Mouse (Mus musculus): ENCODE measurements at regions not wholly inside any gene's neighbourhood (a gene's known extent, or its start where the extent isn't known, plus 50 kb on each side); places are given as distances from the start of the nearest gene placed in this dataset.
A peak's percentile ranks its signal among the peaks of the same experiment; 100 is the strongest.

GRCm38 (mm10) chr8:116164190-116164988 lies 340.4 kb upstream of the Dynlrb2 start:
- no peak for ATAC-seq (ENCODE audit: insufficient number of reproducible peaks, insufficient read depth, low FRiP score, low TSS enrichment)

GRCm38 (mm10) chr8:116160932-116161331 lies 343.8 kb upstream of the Dynlrb2 start:
- H3K27me3 ChIP-seq: peaks cover 3% of the 10 kb centered on the region; the same call in 1 of the 2 replicates
- WGBS: 76% methylated on average over 5 of the region's 5 CpGs
- ATAC-seq (ENCODE audit: insufficient number of reproducible peaks, insufficient read depth, low FRiP score, low TSS enrichment): no peak
- H3K4me1 ChIP-seq: no peaks in the 10 kb centered on the region
- H3K27ac ChIP-seq: no peak overlapping the region
- no peak overlapping the region for H3K9ac ChIP-seq
- H3K4me3 ChIP-seq: no peak overlapping the region
- no peaks in the 10 kb centered on the region for H3K9me3 ChIP-seq
- H3K4me2 ChIP-seq (replicated peaks): no peak overlapping the region
- H3K36me3 ChIP-seq: no peaks in the 10 kb centered on the region

More at GRCm38 (mm10) chr8:116164190-116164988, 340.4 kb upstream of the Dynlrb2 start:
- no peaks in the 10 kb centered on the region for H3K36me3 ChIP-seq
- no peaks in the 10 kb centered on the region for H3K4me1 ChIP-seq
- H3K9ac ChIP-seq: no peak overlapping the region
- no peak overlapping the region for H3K4me2 ChIP-seq (replicated peaks)
- 50% methylated on average over 5 of the region's 5 CpGs for WGBS
- H3K9me3 ChIP-seq: no peaks in the 10 kb centered on the region
- H3K27me3 ChIP-seq: peaks cover 3% of the 10 kb centered on the region; the same call in 1 of the 2 replicates
- H3K4me3 ChIP-seq: no peak overlapping the region
- no peak overlapping the region for H3K27ac ChIP-seq

GRCm38 (mm10) chr8:116143687-116144573 lies 360.8 kb upstream of the Dynlrb2 start:
- Histone ChIP-seq H3K9ac (no peak overlapping the region), H3K4me3 (no peak overlapping the region), H3K4me1 (no peaks in the 10 kb centered on the region), H3K4me2 (replicated peaks) (no peak overlapping the region), H3K27me3 (no peaks in the 10 kb centered on the region), H3K27ac (no peak overlapping the region), H3K9me3 (0 out of 2 replicates have a peak, but pooled peaks cover 3% of the 10 kb centered on the region), H3K36me3 (no peaks in the 10 kb centered on the region)
- ATAC-seq (ENCODE audit: insufficient number of reproducible peaks, insufficient read depth, low FRiP score, low TSS enrichment): 0 out of 2 replicates have a peak, but pooled peaks have one; percentile 65
- 40% methylated on average over 13 of the region's 13 CpGs for WGBS

GRCm38 (mm10) chr8:116141363-116141762 lies 363.4 kb upstream of the Dynlrb2 start:
- ATAC-seq (ENCODE audit: insufficient number of reproducible peaks, insufficient read depth, low FRiP score, low TSS enrichment): no peak
- 84% methylated on average over 5 of the region's 5 CpGs for WGBS
- Histone ChIP-seq H3K4me3 (no peak overlapping the region), H3K4me1 (no peaks in the 10 kb centered on the region), H3K27me3 (no peaks in the 10 kb centered on the region), H3K9ac (no peak overlapping the region), H3K36me3 (no peaks in the 10 kb centered on the region), H3K9me3 (0 out of 2 replicates have a peak, but pooled peaks cover 3% of the 10 kb centered on the region), H3K4me2 (replicated peaks) (no peak overlapping the region), H3K27ac (no peak overlapping the region)

GRCm38 (mm10) chr8:116139934-116140333 lies 364.8 kb upstream of the Dynlrb2 start:
- Histone ChIP-seq H3K4me2 (replicated peaks) (no peak overlapping the region), H3K9ac (no peak overlapping the region), H3K9me3 (no peaks in the 10 kb centered on the region), H3K4me1 (no peaks in the 10 kb centered on the region), H3K36me3 (no peaks in the 10 kb centered on the region), H3K27ac (no peak overlapping the region), H3K4me3 (no peak overlapping the region), H3K27me3 (no peaks in the 10 kb centered on the region)
- no peak for ATAC-seq (ENCODE audit: insufficient number of reproducible peaks, insufficient read depth, low FRiP score, low TSS enrichment)
- WGBS: 93% methylated on average over 1 of the region's 1 CpGs

GRCm38 (mm10) chr8:116137765-116138164 lies 367.0 kb upstream of the Dynlrb2 start:
- no peak overlapping the region for H3K4me2 ChIP-seq (replicated peaks)
- no peak for ATAC-seq (ENCODE audit: insufficient number of reproducible peaks, insufficient read depth, low FRiP score, low TSS enrichment)
- no peaks in the 10 kb centered on the region for H3K4me1 ChIP-seq
- no peaks in the 10 kb centered on the region for H3K9me3 ChIP-seq
- no peak overlapping the region for H3K9ac ChIP-seq
- 75% methylated on average over 2 of the region's 2 CpGs for WGBS
- no peak overlapping the region for H3K4me3 ChIP-seq
- H3K27ac ChIP-seq: no peak overlapping the region
- no peaks in the 10 kb centered on the region for H3K36me3 ChIP-seq
- H3K27me3 ChIP-seq: no peaks in the 10 kb centered on the region

- Histone ChIP-seq H3K36me3 (no peaks in the 10 kb centered on the region), H3K4me1 (no peaks in the 10 kb centered on the region), H3K27ac (no peak overlapping the region), H3K4me3 (no peak overlapping the region), H3K9ac (no peak overlapping the region), H3K4me2 (replicated peaks) (no peak overlapping the region), H3K9me3 (no peaks in the 10 kb centered on the region), H3K27me3 (no peaks in the 10 kb centered on the region; the same call in 1 of the 2 replicates)
- no peak for ATAC-seq (ENCODE audit: insufficient number of reproducible peaks, insufficient read depth, low FRiP score, low TSS enrichment)
- 84% methylated on average over 2 of the region's 2 CpGs for WGBS
Observed at GRCm38 (mm10) chr8:116133503-116133902, 371.3 kb upstream of the Dynlrb2 start.

GRCm38 (mm10) chr8:116133084-116133483 lies 371.7 kb upstream of the Dynlrb2 start:
- Histone ChIP-seq H3K36me3 (no peaks in the 10 kb centered on the region), H3K4me3 (no peak overlapping the region), H3K9me3 (no peaks in the 10 kb centered on the region), H3K27me3 (no peaks in the 10 kb centered on the region; the same call in 1 of the 2 replicates), H3K27ac (no peak overlapping the region), H3K4me2 (replicated peaks) (no peak overlapping the region), H3K4me1 (no peaks in the 10 kb centered on the region), H3K9ac (no peak overlapping the region)
- ATAC-seq (ENCODE audit: insufficient number of reproducible peaks, insufficient read depth, low FRiP score, low TSS enrichment): no peak
- 84% methylated on average over 3 of the region's 3 CpGs for WGBS

- Histone ChIP-seq H3K27ac (peak overlapping the region; percentile 58; the same call in 1 of the 2 replicates), H3K36me3 (no peaks in the 10 kb centered on the region), H3K4me1 (peaks cover 23% of the 10 kb centered on the region), H3K27me3 (0 out of 2 replicates have a peak, but pooled peaks cover 2% of the 10 kb centered on the region), H3K9me3 (no peaks in the 10 kb centered on the region), H3K4me2 (replicated peaks) (no peak overlapping the region), H3K9ac (no peak overlapping the region), H3K4me3 (no peak overlapping the region)
- WGBS: 21% methylated on average over 13 of the region's 13 CpGs
- ATAC-seq (ENCODE audit: insufficient number of reproducible peaks, insufficient read depth, low FRiP score, low TSS enrichment): no peak
Observed at GRCm38 (mm10) chr8:116120067-116120466, 384.7 kb upstream of the Dynlrb2 start.

GRCm38 (mm10) chr8:116117919-116118318 lies 386.9 kb upstream of the Dynlrb2 start:
- H3K4me1 ChIP-seq: peaks cover 23% of the 10 kb centered on the region
- no peaks in the 10 kb centered on the region for H3K9me3 ChIP-seq
- H3K4me3 ChIP-seq: no peak overlapping the region
- no peak overlapping the region for H3K27ac ChIP-seq
- ATAC-seq (ENCODE audit: insufficient number of reproducible peaks, insufficient read depth, low FRiP score, low TSS enrichment): no peak
- H3K4me2 ChIP-seq (replicated peaks): no peak overlapping the region
- no peak overlapping the region for H3K9ac ChIP-seq
- H3K36me3 ChIP-seq: no peaks in the 10 kb centered on the region
- 84% methylated on average over 2 of the region's 2 CpGs for WGBS
- H3K27me3 ChIP-seq: 0 out of 2 replicates have a peak, but pooled peaks cover 2% of the 10 kb centered on the region

GRCm38 (mm10) chr8:116116625-116117024 lies 388.1 kb upstream of the Dynlrb2 start:
- Histone ChIP-seq H3K27me3 (0 out of 2 replicates have a peak, but pooled peaks cover 2% of the 10 kb centered on the region), H3K4me3 (no peak overlapping the region), H3K9ac (no peak overlapping the region), H3K9me3 (no peaks in the 10 kb centered on the region), H3K4me2 (replicated peaks) (no peak overlapping the region), H3K4me1 (peaks cover 23% of the 10 kb centered on the region), H3K27ac (no peak overlapping the region), H3K36me3 (no peaks in the 10 kb centered on the region)
- no peak for ATAC-seq (ENCODE audit: insufficient number of reproducible peaks, insufficient read depth, low FRiP score, low TSS enrichment)
- 50% methylated on average over 7 of the region's 7 CpGs for WGBS
